Mouse (Mus musculus) cerebellum, adult 2 months (tissue): Measurements from ENCODE around the gene Mocs3. TPM values are rescaled to one million over a fixed set of nuclear protein-coding genes. Genes with fewer than 3 reads are reported as not detected.

Experiments
- DNase-seq, 2 experiments: peaks; one replicate each; pipeline ENCODE4 v3.0.0; 2021
- H3K27ac ChIP-seq: fragments of 200-500 bp; 2 replicates; pipeline ENCODE4 v1.5.1; 2012; ENCODE audit warnings: low read length, control low read depth, inconsistent platforms; ENCODE audit not compliant: insufficient read depth
- H3K27me3 ChIP-seq: fragments of 200-500 bp; 2 replicates; pipeline ENCODE4 v1.6.1; 2012; ENCODE audit warnings: inconsistent platforms, mild to moderate bottlenecking, low read length, moderate library complexity; ENCODE audit not compliant: control insufficient read depth, insufficient read depth
- H3K4me1 ChIP-seq: fragments of 200-500 bp; 2 replicates; pipeline ENCODE4 v1.6.1; 2011; ENCODE audit warnings: low read length; ENCODE audit not compliant: control insufficient read depth, insufficient read depth
- H3K4me3 ChIP-seq: fragments of 200-500 bp; replicated peaks from 2 replicates; pipeline ENCODE3; 2011; ENCODE audit warnings: mild to moderate bottlenecking, low read depth, low read length, control low read depth; ENCODE audit not compliant: insufficient read depth
- CTCF ChIP-seq: fragments of 200-500 bp; IDR thresholded peaks from 2 replicates; pipeline ENCODE4 v1.5.1; 2011; ENCODE audit warnings: low read depth, mild to moderate bottlenecking, control low read depth, low read length, moderate library complexity, borderline replicate concordance; ENCODE audit not compliant: insufficient read depth
- POLR2A ChIP-seq: fragments of 200-500 bp; IDR thresholded peaks from 2 replicates; pipeline ENCODE4 v1.6.1; 2011; ENCODE audit warnings: low read length, control low read depth, borderline replicate concordance; ENCODE audit not compliant: insufficient read depth
- WGBS: fragments of 180-500 bp; shearing (Covaris S2); methylation state at CpG from one replicate; pipeline ENCODE4 v1.1.7; 2018; 5-methylcytosine and 5-hydroxymethylcytosine counted together
- polyA plus RNA-seq: library from polyadenylated mRNA; depleted of rRNA; stranded (reverse); fragments of >200 nt; gene quantifications from 2 replicates; pipeline ENCODE4 v1.2.3, GENCODE M21; 2012

Gene Mocs3
- polyA plus RNA-seq, 1 experiment = 13.4 TPM

GRCm38 (mm10) chr2:168248167-168248855, 17.9 kb downstream of the Mocs3 start:
- WGBS = 27% methylated on average over 8 of the region's 8 CpGs
- Histone ChIP-seq H3K4me1 (no peaks in the 10 kb centered on the region), H3K4me3 (no peak overlapping the region), H3K27ac (no peak overlapping the region), H3K27me3 (no peaks in the 10 kb centered on the region)
- DNase-seq = no peak
- TF ChIP-seq CTCF = no peak
- TF ChIP-seq POLR2A = no peak

GRCm38 (mm10) chr2:168248856-168249245, 18.4 kb downstream of the Mocs3 start:
- DNase-seq = no peak
- Histone ChIP-seq H3K27me3 (no peaks in the 10 kb centered on the region), H3K4me3 (no peak overlapping the region), H3K4me1 (no peaks in the 10 kb centered on the region), H3K27ac (no peak overlapping the region)
- TF ChIP-seq CTCF (no peak), POLR2A (no peak)
- WGBS = 30% methylated on average over 2 of the region's 2 CpGs

GRCm38 (mm10) chr2:168250270-168250669, 19.8 kb downstream of the Mocs3 start:
- Histone ChIP-seq H3K27me3 (no peaks in the 10 kb centered on the region), H3K4me1 (no peaks in the 10 kb centered on the region), H3K4me3 (no peak overlapping the region), H3K27ac (no peak overlapping the region)
- 16% methylated on average over 8 of the region's 8 CpGs for WGBS
- TF ChIP-seq CTCF (peak; percentile 99), POLR2A (no peak)
- peak; percentile 73 to 83 for DNase-seq

- no peak for TF ChIP-seq POLR2A
- TF ChIP-seq CTCF = peak; percentile 59; the same call in 1 of the 2 replicates
- H3K27ac ChIP-seq = no peak overlapping the region
- no peaks in the 10 kb centered on the region for H3K4me1 ChIP-seq
- 13% methylated on average over 16 of the region's 16 CpGs for WGBS
- no peak overlapping the region for H3K4me3 ChIP-seq
- no peaks in the 10 kb centered on the region for H3K27me3 ChIP-seq
- DNase-seq = no peak
Measured at GRCm38 (mm10) chr2:168252639-168253292, 22.3 kb downstream of the Mocs3 start.

GRCm38 (mm10) chr2:168253822-168254221, 23.4 kb downstream of the Mocs3 start:
- WGBS = 12% methylated on average over 7 of the region's 7 CpGs
- H3K27me3 ChIP-seq = no peaks in the 10 kb centered on the region
- H3K4me1 ChIP-seq = no peaks in the 10 kb centered on the region
- H3K27ac ChIP-seq = no peak overlapping the region
- DNase-seq = no peak
- H3K4me3 ChIP-seq = no peak overlapping the region
- TF ChIP-seq CTCF (no peak), POLR2A (no peak)

- H3K4me1 ChIP-seq = no peaks in the 10 kb centered on the region
- no peak for TF ChIP-seq POLR2A
- no peak for TF ChIP-seq CTCF
- 67% methylated on average over 3 of the region's 3 CpGs for WGBS
Measured at GRCm38 (mm10) chr2:168256506-168256905, 26.1 kb downstream of the Mocs3 start.

GRCm38 (mm10) chr2:168257188-168257587, 26.8 kb downstream of the Mocs3 start:
- no peaks in the 10 kb centered on the region for H3K4me1 ChIP-seq
- TF ChIP-seq CTCF = no peak
- TF ChIP-seq POLR2A = no peak
- no peak overlapping the region for H3K4me3 ChIP-seq
- DNase-seq = no peak
- WGBS = 95% methylated on average over 4 of the region's 4 CpGs
- H3K27me3 ChIP-seq = no peaks in the 10 kb centered on the region
- H3K27ac ChIP-seq = no peak overlapping the region

More at GRCm38 (mm10) chr2:168256506-168256905, 26.1 kb downstream of the Mocs3 start:
- H3K27ac ChIP-seq = no peak overlapping the region
- no peak for DNase-seq
- no peaks in the 10 kb centered on the region for H3K27me3 ChIP-seq
- no peak overlapping the region for H3K4me3 ChIP-seq

- H3K27me3 ChIP-seq = no peaks in the 10 kb centered on the region
- 58% methylated on average over 8 of the region's 8 CpGs for WGBS
- TF ChIP-seq POLR2A = no peak
- no peak for TF ChIP-seq CTCF
- H3K27ac ChIP-seq = no peak overlapping the region
- H3K4me3 ChIP-seq = no peak overlapping the region
- DNase-seq = no peak
- no peaks in the 10 kb centered on the region for H3K4me1 ChIP-seq
Measured at GRCm38 (mm10) chr2:168259046-168259445, 28.6 kb downstream of the Mocs3 start.
